Mouse (Mus musculus): ENCODE results near the gene Arhgef28.

The Arhgef28 gene

GRCm38 (mm10) chr13:98124113-98124745, 82.0 kb downstream of the Arhgef28 start:
- 77% methylated on average over 14 of the region's 14 CpGs for WGBS

GRCm38 (mm10) chr13:98122766-98123165, 83.5 kb downstream of the Arhgef28 start:
- WGBS: 62% methylated on average over 4 of the region's 4 CpGs

- WGBS: 80% methylated on average over 5 of the region's 5 CpGs
Observed at GRCm38 (mm10) chr13:98121993-98122392, 84.2 kb downstream of the Arhgef28 start.

GRCm38 (mm10) chr13:98121124-98121470, 85.1 kb downstream of the Arhgef28 start:
- WGBS: 86% methylated on average over 4 of the region's 4 CpGs

- 72% methylated on average over 11 of the region's 11 CpGs for WGBS
Observed at GRCm38 (mm10) chr13:98120356-98121123, 85.7 kb downstream of the Arhgef28 start.

GRCm38 (mm10) chr13:98118291-98118690, 87.9 kb downstream of the Arhgef28 start:
- WGBS: 51% methylated on average over 4 of the region's 4 CpGs

GRCm38 (mm10) chr13:98117566-98118254, 88.5 kb downstream of the Arhgef28 start:
- WGBS: 68% methylated on average over 7 of the region's 7 CpGs

GRCm38 (mm10) chr13:98115650-98116049, 90.6 kb downstream of the Arhgef28 start:
- WGBS: 90% methylated on average over 6 of the region's 6 CpGs

- 93% methylated on average over 4 of the region's 4 CpGs for WGBS
Observed at GRCm38 (mm10) chr13:98115051-98115450, 91.2 kb downstream of the Arhgef28 start.

GRCm38 (mm10) chr13:98112812-98113503, 93.3 kb downstream of the Arhgef28 start:
- WGBS: 86% methylated on average over 7 of the region's 7 CpGs

- WGBS: 94% methylated on average over 5 of the region's 5 CpGs
Observed at GRCm38 (mm10) chr13:98111531-98111930, 94.7 kb downstream of the Arhgef28 start.

- 66% methylated on average over 2 of the region's 2 CpGs for WGBS
Observed at GRCm38 (mm10) chr13:98111021-98111420, 95.2 kb downstream of the Arhgef28 start.

- WGBS: 91% methylated on average over 3 of the region's 3 CpGs
Observed at GRCm38 (mm10) chr13:98108481-98108880, 97.8 kb downstream of the Arhgef28 start.

GRCm38 (mm10) chr13:98107621-98108020, 98.6 kb downstream of the Arhgef28 start:
- 71% methylated on average over 2 of the region's 2 CpGs for whole genome bisulfite sequencing

- 80% methylated on average over 4 of the region's 4 CpGs for WGBS
Observed at GRCm38 (mm10) chr13:98095966-98096365, 110.3 kb downstream of the Arhgef28 start.

GRCm38 (mm10) chr13:98094332-98094731, 111.9 kb downstream of the Arhgef28 start:
- WGBS: 68% methylated on average over 3 of the region's 3 CpGs

- 58% methylated on average over 9 of the region's 9 CpGs for WGBS
Observed at GRCm38 (mm10) chr13:98093483-98093882, 112.8 kb downstream of the Arhgef28 start.

- WGBS: 90% methylated on average over 12 of the region's 12 CpGs
Observed at GRCm38 (mm10) chr13:98092354-98093002, 113.8 kb downstream of the Arhgef28 start.

GRCm38 (mm10) chr13:98079640-98080039, 126.6 kb downstream of the Arhgef28 start:
- WGBS: 74% methylated on average over 4 of the region's 4 CpGs

- 79% methylated on average over 5 of the region's 5 CpGs for WGBS
Observed at GRCm38 (mm10) chr13:98078251-98078650, 128.0 kb downstream of the Arhgef28 start.

- 94% methylated on average over 12 of the region's 12 CpGs for WGBS
Observed at GRCm38 (mm10) chr13:98077216-98077615, 129.0 kb downstream of the Arhgef28 start.

- WGBS: 74% methylated on average over 11 of the region's 11 CpGs
Observed at GRCm38 (mm10) chr13:98074871-98075270, 131.4 kb downstream of the Arhgef28 start.

All from cerebral cortex, adult 2 months (tissue).